Mouse (Mus musculus): ENCODE results near the gene Pim3. TPM values are rescaled to one million over a fixed set of nuclear protein-coding genes. Genes with fewer than 3 reads are reported as not detected.

Pim3 gene
- polyA plus RNA-seq, 1 experiment from 2014 or later = 69.2 TPM

GRCm38 (mm10) chr15:88840126-88840525, 21.9 kb upstream of the Pim3 start:
- 64% methylated on average over 10 of the region's 10 CpGs for WGBS
- H3K27ac ChIP-seq (replicated peaks) = peak overlapping the region; percentile 58; the same call in 1 of the 2 replicates
- no peak for ATAC-seq (ENCODE audit: low FRiP score, low read depth)

GRCm38 (mm10) chr15:88841160-88841559, 20.8 kb upstream of the Pim3 start:
- Histone ChIP-seq H3K9me3 (no peaks in the 10 kb centered on the region), H3K27ac (replicated peaks) (no peak overlapping the region), H3K4me2 (no peak overlapping the region), H3K9ac (no peak overlapping the region), H3K27me3 (no peaks in the 10 kb centered on the region), H3K4me3 (no peak overlapping the region), H3K4me1 (replicated peaks) (peaks cover 31% of the 10 kb centered on the region), H3K36me3 (no peaks in the 10 kb centered on the region)
- 81% methylated on average over 2 of the region's 2 CpGs for WGBS
- ATAC-seq (ENCODE audit: low FRiP score, low read depth) = no peak

More at GRCm38 (mm10) chr15:88840126-88840525, 21.9 kb upstream of the Pim3 start:
- no peak overlapping the region for H3K4me2 ChIP-seq
- peaks cover 31% of the 10 kb centered on the region for H3K4me1 ChIP-seq (replicated peaks)
- H3K4me3 ChIP-seq = no peak overlapping the region
- no peaks in the 10 kb centered on the region for H3K9me3 ChIP-seq
- no peaks in the 10 kb centered on the region for H3K36me3 ChIP-seq
- no peak overlapping the region for H3K9ac ChIP-seq
- no peaks in the 10 kb centered on the region for H3K27me3 ChIP-seq

- Histone ChIP-seq H3K9me3 (no peaks in the 10 kb centered on the region), H3K27me3 (no peaks in the 10 kb centered on the region), H3K27ac (replicated peaks) (peak overlapping the region; percentile 5; the same call in 1 of the 2 replicates), H3K9ac (no peak overlapping the region), H3K4me1 (replicated peaks) (peaks cover 28% of the 10 kb centered on the region), H3K4me3 (no peak overlapping the region), H3K4me2 (no peak overlapping the region), H3K36me3 (no peaks in the 10 kb centered on the region)
- 81% methylated on average over 3 of the region's 3 CpGs for WGBS
- ATAC-seq (ENCODE audit: low FRiP score, low read depth) = peak; percentile 42; the same call in 1 of the 2 replicates
Observed at GRCm38 (mm10) chr15:88841580-88842299, 20.2 kb upstream of the Pim3 start.

- Histone ChIP-seq H3K36me3 (no peaks in the 10 kb centered on the region), H3K4me1 (replicated peaks) (peaks cover 25% of the 10 kb centered on the region), H3K4me2 (no peak overlapping the region), H3K9me3 (no peaks in the 10 kb centered on the region), H3K27me3 (no peaks in the 10 kb centered on the region), H3K27ac (replicated peaks) (peak overlapping the region; percentile 5; the same call in 1 of the 2 replicates), H3K4me3 (no peak overlapping the region), H3K9ac (no peak overlapping the region)
- WGBS = 84% methylated on average over 3 of the region's 3 CpGs
- ATAC-seq (ENCODE audit: low FRiP score, low read depth) = no peak
Observed at GRCm38 (mm10) chr15:88842300-88842673, 19.7 kb upstream of the Pim3 start.

GRCm38 (mm10) chr15:88843486-88844097, 18.4 kb upstream of the Pim3 start:
- Histone ChIP-seq H3K9me3 (no peaks in the 10 kb centered on the region), H3K36me3 (no peaks in the 10 kb centered on the region), H3K27me3 (no peaks in the 10 kb centered on the region), H3K4me3 (no peak overlapping the region), H3K9ac (no peak overlapping the region), H3K27ac (replicated peaks) (no peak overlapping the region; the same call in 1 of the 2 replicates), H3K4me2 (no peak overlapping the region), H3K4me1 (replicated peaks) (peaks cover 17% of the 10 kb centered on the region)
- WGBS = 41% methylated on average over 8 of the region's 8 CpGs
- no peak for ATAC-seq (ENCODE audit: low FRiP score, low read depth)

GRCm38 (mm10) chr15:88844966-88845365, 17.0 kb upstream of the Pim3 start:
- Histone ChIP-seq H3K4me1 (replicated peaks) (peaks cover 6% of the 10 kb centered on the region; the same call in 1 of the 2 replicates), H3K9me3 (no peaks in the 10 kb centered on the region), H3K4me2 (no peak overlapping the region), H3K9ac (no peak overlapping the region), H3K27ac (replicated peaks) (no peak overlapping the region), H3K4me3 (no peak overlapping the region), H3K36me3 (no peaks in the 10 kb centered on the region), H3K27me3 (no peaks in the 10 kb centered on the region)
- WGBS = 92% methylated on average over 7 of the region's 7 CpGs
- no peak for ATAC-seq (ENCODE audit: low FRiP score, low read depth)

- no peaks in the 10 kb centered on the region for H3K9me3 ChIP-seq
Observed at GRCm38 (mm10) chr15:88848661-88849060, 13.3 kb upstream of the Pim3 start.

GRCm38 (mm10) chr15:88849621-88850020, 12.4 kb upstream of the Pim3 start:
- Histone ChIP-seq H3K36me3 (no peaks in the 10 kb centered on the region), H3K4me3 (no peak overlapping the region), H3K27me3 (no peaks in the 10 kb centered on the region), H3K4me1 (replicated peaks) (peaks cover 10% of the 10 kb centered on the region; the same call in 1 of the 2 replicates), H3K9me3 (no peaks in the 10 kb centered on the region), H3K9ac (no peak overlapping the region), H3K4me2 (no peak overlapping the region), H3K27ac (replicated peaks) (no peak overlapping the region)
- 92% methylated on average over 2 of the region's 2 CpGs for WGBS
- ATAC-seq (ENCODE audit: low FRiP score, low read depth) = no peak

More at GRCm38 (mm10) chr15:88848661-88849060, 13.3 kb upstream of the Pim3 start:
- no peak for ATAC-seq (ENCODE audit: low FRiP score, low read depth)
- Histone ChIP-seq H3K36me3 (no peaks in the 10 kb centered on the region), H3K27ac (replicated peaks) (no peak overlapping the region), H3K4me2 (no peak overlapping the region), H3K4me3 (no peak overlapping the region), H3K9ac (no peak overlapping the region), H3K4me1 (replicated peaks) (peaks cover 10% of the 10 kb centered on the region; the same call in 1 of the 2 replicates), H3K27me3 (no peaks in the 10 kb centered on the region)
- 95% methylated on average over 1 of the region's 1 CpGs for WGBS

GRCm38 (mm10) chr15:88850146-88850826, 11.7 kb upstream of the Pim3 start:
- H3K27me3 ChIP-seq = no peaks in the 10 kb centered on the region

GRCm38 (mm10) chr15:88851076-88851475, 10.9 kb upstream of the Pim3 start:
- 68% methylated on average over 3 of the region's 3 CpGs for WGBS
- Histone ChIP-seq H3K9ac (no peak overlapping the region), H3K27me3 (no peaks in the 10 kb centered on the region), H3K36me3 (no peaks in the 10 kb centered on the region), H3K4me2 (no peak overlapping the region), H3K4me3 (no peak overlapping the region), H3K27ac (replicated peaks) (no peak overlapping the region), H3K4me1 (replicated peaks) (peaks cover 14% of the 10 kb centered on the region), H3K9me3 (no peaks in the 10 kb centered on the region)
- ATAC-seq (ENCODE audit: low FRiP score, low read depth) = no peak

More at GRCm38 (mm10) chr15:88850146-88850826, 11.7 kb upstream of the Pim3 start:
- H3K4me3 ChIP-seq = no peak overlapping the region
- no peaks in the 10 kb centered on the region for H3K36me3 ChIP-seq
- no peak overlapping the region for H3K4me2 ChIP-seq
- H3K9me3 ChIP-seq = no peaks in the 10 kb centered on the region
- 52% methylated on average over 10 of the region's 10 CpGs for WGBS
- 0 out of 2 replicates have a peak overlapping the region, but pooled peaks have one; percentile 20 for H3K27ac ChIP-seq (replicated peaks)
- peak; percentile 57 for ATAC-seq (ENCODE audit: low FRiP score, low read depth)
- H3K4me1 ChIP-seq (replicated peaks) = peaks cover 14% of the 10 kb centered on the region
- no peak overlapping the region for H3K9ac ChIP-seq

GRCm38 (mm10) chr15:88851507-88852149, 10.4 kb upstream of the Pim3 start:
- Histone ChIP-seq H3K9me3 (no peaks in the 10 kb centered on the region), H3K27ac (replicated peaks) (no peak overlapping the region), H3K36me3 (no peaks in the 10 kb centered on the region), H3K4me2 (no peak overlapping the region), H3K9ac (no peak overlapping the region), H3K27me3 (no peaks in the 10 kb centered on the region), H3K4me1 (replicated peaks) (peaks cover 14% of the 10 kb centered on the region), H3K4me3 (no peak overlapping the region)
- 87% methylated on average over 10 of the region's 10 CpGs for WGBS
- ATAC-seq (ENCODE audit: low FRiP score, low read depth) = no peak
